Mouse (Mus musculus) embryo, embryonic 11 days (tissue): ENCODE results near the gene Eps15l1.
A peak's percentile ranks its signal among the peaks of the same experiment; 100 is the strongest.

Experiments used
- DNase-seq: peaks from one replicate; pipeline ENCODE4 v3.0.0-alpha.2; 2015

Gene Eps15l1

GRCm38 (mm10) chr8:72348956-72349355, 72.3 kb downstream of the Eps15l1 start:
- DNase-seq = no peak

- DNase-seq = no peak
Measured at GRCm38 (mm10) chr8:72348114-72348513, 73.1 kb downstream of the Eps15l1 start.

- no peak for DNase-seq
Measured at GRCm38 (mm10) chr8:72347553-72347952, 73.7 kb downstream of the Eps15l1 start.

GRCm38 (mm10) chr8:72343725-72344124, 77.5 kb downstream of the Eps15l1 start:
- DNase-seq = no peak

- no peak for DNase-seq
Measured at GRCm38 (mm10) chr8:72342556-72343300, 78.5 kb downstream of the Eps15l1 start.

GRCm38 (mm10) chr8:72337034-72337433, 84.2 kb downstream of the Eps15l1 start:
- no peak for DNase-seq

- no peak for DNase-seq
Measured at GRCm38 (mm10) chr8:72336273-72336672, 85.0 kb downstream of the Eps15l1 start.

GRCm38 (mm10) chr8:72334144-72334641, 87.1 kb downstream of the Eps15l1 start:
- DNase-seq = no peak

- no peak for DNase-seq
Measured at GRCm38 (mm10) chr8:72333429-72334143, 87.7 kb downstream of the Eps15l1 start.

- no peak for DNase-seq
Measured at GRCm38 (mm10) chr8:72331631-72332030, 89.6 kb downstream of the Eps15l1 start.

- DNase-seq = no peak
Measured at GRCm38 (mm10) chr8:72330806-72331516, 90.3 kb downstream of the Eps15l1 start.

- DNase-seq = no peak
Measured at GRCm38 (mm10) chr8:72329116-72329515, 92.1 kb downstream of the Eps15l1 start.

GRCm38 (mm10) chr8:72324708-72325107, 96.6 kb downstream of the Eps15l1 start:
- DNase-seq = no peak

GRCm38 (mm10) chr8:72324036-72324706, 97.1 kb downstream of the Eps15l1 start:
- DNase-seq = no peak

- DNase-seq = no peak
Measured at GRCm38 (mm10) chr8:72323131-72323725, 98.0 kb downstream of the Eps15l1 start.

GRCm38 (mm10) chr8:72322471-72322889, 98.8 kb downstream of the Eps15l1 start:
- no peak for DNase-seq

- no peak for DNase-seq
Measured at GRCm38 (mm10) chr8:72321635-72322441, 99.4 kb downstream of the Eps15l1 start.

GRCm38 (mm10) chr8:72320803-72321583, 100.3 kb downstream of the Eps15l1 start:
- DNase-seq = no peak

- DNase-seq = peak; percentile 16
Measured at GRCm38 (mm10) chr8:72319921-72320802, 101.1 kb downstream of the Eps15l1 start.

- DNase-seq = peak; percentile 42
Measured at GRCm38 (mm10) chr8:72319397-72319796, 101.9 kb downstream of the Eps15l1 start.
